Mouse (Mus musculus): ENCODE results near the gene Ces1h.

GRCm38 (mm10) chr8:93317031-93317430, 62.5 kb downstream of the Ces1h start:
- TF ChIP-seq CTCF (IDR thresholded peaks at IDR 0.05; ENCODE audit: extremely low read depth, insufficient read depth, low read length) (no peak), POLR2A (IDR thresholded peaks at IDR 0.05; ENCODE audit: extremely low read depth, insufficient read depth, low read length) (no peak)
